Comparison of ENCODE assay signal across 25 mouse cellular contexts in genomic region chr10:39157321-39157720, GRCm38 (mm10). TPM values are rescaled to one million over a fixed set of nuclear protein-coding genes. Genes with fewer than 3 reads are reported as not detected.
DNase-seq lines count a peak whose midpoint lies in the region; ATAC-seq lines count a peak whose summit lies in the region.
"Had no signal": no experiment of that assay in that cellular context is flagged by ENCODE, and none has a peak within 500 bp of the region (broad histone marks: within the 10 kb centered on the region; RNA-seq: fewer than 3 reads in every experiment).

No protein-coding gene starts in this region.

- no peak overlapping the region for H3K9ac ChIP-seq in kidney, embryonic 15.5 days
- H3K9ac ChIP-seq: embryonic facial prominence, embryonic 12.5 days; forebrain, embryonic 13.5 days; forebrain, embryonic 15.5 days; forebrain, postnatal 0 days had no signal

- 85% methylated on average over 1 of the region's 1 CpGs for WGBS in kidney, embryonic 15.5 days

- no peak for ATAC-seq in kidney, embryonic 15.5 days (replicated peaks; ENCODE audit: low FRiP score)
- ATAC-seq: activated CD4-positive, CD25-positive, alpha-beta regulatory T cell, adult 4 months; CD4-positive, CD25-positive, alpha-beta regulatory T cell, adult 4 months; forebrain, embryonic 13.5 days; forebrain, embryonic 15.5 days; forebrain, postnatal 0 days; Patski had no signal

- peaks cover 14% of the 10 kb centered on the region; the same call in 1 of the 2 replicates for H3K36me3 ChIP-seq in kidney, embryonic 15.5 days
- H3K36me3 ChIP-seq: embryonic facial prominence, embryonic 12.5 days; forebrain, embryonic 15.5 days had no signal

- no peak overlapping the region for H3K4me3 ChIP-seq in kidney, embryonic 15.5 days (replicated peaks)
- H3K4me3 ChIP-seq: embryonic facial prominence, embryonic 10.5 days; embryonic facial prominence, embryonic 12.5 days; forebrain, embryonic 13.5 days; forebrain, embryonic 15.5 days had no signal

- H3K4me1 ChIP-seq in kidney, embryonic 15.5 days = peaks cover 3% of the 10 kb centered on the region; the same call in 1 of the 2 replicates
- H3K4me1 ChIP-seq: embryonic facial prominence, embryonic 10.5 days; embryonic facial prominence, embryonic 12.5 days; forebrain, embryonic 13.5 days; forebrain, embryonic 15.5 days had no signal

- H3K27me3 ChIP-seq in kidney, embryonic 15.5 days = no peaks in the 10 kb centered on the region
- H3K27me3 ChIP-seq: CH12.LX; embryonic facial prominence, embryonic 12.5 days; forebrain, embryonic 13.5 days; forebrain, embryonic 15.5 days; Patski had no signal

- DNase-seq in heart, adult 11 months = peak; percentile 39
- DNase-seq in heart, adult 8-10 months (ENCODE audit: low spot score) = no peak
- peak; percentile 59 for DNase-seq in Muller cell, postnatal 12 days (ENCODE audit: inconsistent ontology term)
- DNase-seq in adipocyte (ENCODE audit: low spot score) = peak; percentile 8
- no peak for DNase-seq in cerebellum, postnatal 36 days
- DNase-seq: adrenal gland, adult 2 months; adrenal gland, postnatal 10 days; adrenal gland, postnatal 25 days; B cell, adult 2 months; cerebellum, adult 11 months; cerebellum, adult 18-20 months; cerebellum, adult 8-10 months; cerebellum, adult 9-11 months; cerebellum, postnatal 14 days; forebrain, postnatal 0 days had no signal

- H3K4me2 ChIP-seq in kidney, embryonic 15.5 days = no peak overlapping the region
- H3K4me2 ChIP-seq: embryonic facial prominence, embryonic 12.5 days; forebrain, embryonic 13.5 days; forebrain, embryonic 15.5 days had no signal

- no peaks in the 10 kb centered on the region for H3K9me3 ChIP-seq in kidney, embryonic 15.5 days (replicated peaks)
- H3K9me3 ChIP-seq: embryonic facial prominence, embryonic 10.5 days; embryonic facial prominence, embryonic 12.5 days; forebrain, embryonic 13.5 days; forebrain, embryonic 15.5 days; G1E had no signal

- H3K27ac ChIP-seq in kidney, embryonic 15.5 days = no peak overlapping the region
- H3K27ac ChIP-seq: embryonic facial prominence, embryonic 10.5 days; embryonic facial prominence, embryonic 12.5 days; forebrain, embryonic 13.5 days; forebrain, embryonic 15.5 days had no signal

RNA-seq across cellular contexts. Expression of gene Ccn6, which starts 6.3 kb away (rescaled TPM):
- not detected for total RNA-seq in heart, adult 8-10 months (2022)
- polyA plus RNA-seq in kidney, embryonic 15.5 days (2015; fragmentation: Nextera tagmentation; extraction: Ambion mirVana) = 0.36 and 0.40 TPM in 2 replicates
- total RNA-seq: adrenal gland, adult 2 months; CH12.LX; G1E had no signal
- polyA plus RNA-seq: activated CD4-positive, CD25-positive, alpha-beta regulatory T cell, adult 4 months; CD4-positive, CD25-positive, alpha-beta regulatory T cell, adult 4 months; G1E had no signal

RNA-seq across cellular contexts. Expression of gene Tube1, which starts 23.5 kb away (rescaled TPM):
- total RNA-seq in heart, adult 8-10 months (2022) = 1 to 10 TPM in 2 of 4 experiments, under 1 TPM in 2; 0.73 to 1.3 (median 0.96) TPM
- 15.6 and 16.2 TPM in 2 replicates for polyA plus RNA-seq in kidney, embryonic 15.5 days (2015; fragmentation: Nextera tagmentation; extraction: Ambion mirVana)

RNA-seq across cellular contexts. Expression of gene Fam229b, which starts 23.6 kb away (rescaled TPM):
- total RNA-seq in heart, adult 8-10 months (2022) = 10 to 100 TPM in 2 of 4 experiments, 1 to 10 TPM in 2; 6.2 to 10.7 (median 9.3) TPM
- polyA plus RNA-seq in kidney, embryonic 15.5 days (2015; fragmentation: Nextera tagmentation; extraction: Ambion mirVana) = 13.9 and 14.4 TPM in 2 replicates

Comparison
In these comparisons a context has a peak if more than half of its experiments do, and no peak if none do; other contexts are left out.
1. DNase-seq: peak in heart, adult 11 months (single experiment), Muller cell, postnatal 12 days (single experiment) and adipocyte (single experiment); none in heart, adult 8-10 months (single experiment) and cerebellum, postnatal 36 days (0 of 2).